Mouse (Mus musculus) ES-E14 (cell line): ENCODE measurements at regions not wholly inside any gene's neighbourhood (a gene's known extent, or its start where the extent isn't known, plus 50 kb on each side); places are given as distances from the start of the nearest gene placed in this dataset.

ENCODE experiments used
- DNase-seq: peaks from one replicate; pipeline ENCODE4 v3.0.0-alpha.2; 2013; ENCODE audit warnings: low read depth, low spot score
- H3K27ac ChIP-seq: 2 replicates; pipeline ENCODE4 v1.5.1; 2012; ENCODE audit warnings: low read depth, mild to moderate bottlenecking, low read length, moderate library complexity, mixed read lengths; ENCODE audit not compliant: poor library complexity, insufficient read depth, severe bottlenecking
- H3K36me3 ChIP-seq: 2 replicates; pipeline ENCODE4 v1.6.1; 2012; ENCODE audit warnings: mild to moderate bottlenecking, low read length, moderate library complexity, mixed read lengths; ENCODE audit not compliant: control insufficient read depth, poor library complexity, insufficient read depth, severe bottlenecking
- H3K4me1 ChIP-seq, 2 experiments: fragments of 150-350 bp in 1 of 2; sonication (generic) in 1 of 2; 2 replicates each; pipeline ENCODE4 v1.6.1; 2012; ENCODE audit warnings: low read length in 2 of 2, mild to moderate bottlenecking in 1 of 2, mixed read lengths in 1 of 2; ENCODE audit not compliant: control insufficient read depth in 2 of 2, insufficient read depth in 2 of 2, poor library complexity in 1 of 2
- H3K4me3 ChIP-seq, 2 experiments: fragments of 150-350 bp in 1 of 2; sonication (generic) in 1 of 2; 2 replicates each; pipeline ENCODE4 v1.5.1; 2012; ENCODE audit warnings: low read length in 2 of 2, low read depth in 1 of 2, mild to moderate bottlenecking in 1 of 2, mixed read lengths in 1 of 2; ENCODE audit not compliant: insufficient read depth in 1 of 2, poor library complexity in 1 of 2, severe bottlenecking in 1 of 2
- H3K9ac ChIP-seq: 2 replicates; pipeline ENCODE4 v1.6.1; 2012; ENCODE audit warnings: low read depth, mild to moderate bottlenecking, low read length, mixed read lengths; ENCODE audit not compliant: poor library complexity, insufficient read depth, severe bottlenecking
- H3K9me3 ChIP-seq: fragments of 150-350 bp; sonication (generic); 2 replicates; pipeline ENCODE4 v1.6.1; 2012; ENCODE audit warnings: low read depth, mild to moderate bottlenecking, low read length; ENCODE audit not compliant: control insufficient read depth, insufficient read depth
- CHD2 ChIP-seq: IDR thresholded peaks from 2 replicates; pipeline ENCODE4 v1.6.1; 2014; ENCODE audit warnings: mild to moderate bottlenecking, low read depth, low read length, inconsistent platforms
- HCFC1 ChIP-seq: IDR thresholded peaks from 2 replicates; pipeline ENCODE4 v1.6.1; 2012; ENCODE audit warnings: low read length, inconsistent platforms, borderline replicate concordance; ENCODE audit not compliant: insufficient read depth
- MAFK ChIP-seq: IDR thresholded peaks from 2 replicates; pipeline ENCODE4 v1.6.1; 2014; ENCODE audit warnings: mild to moderate bottlenecking, low read depth, low read length, inconsistent platforms; ENCODE audit not compliant: insufficient read depth
- ZC3H11A ChIP-seq: IDR thresholded peaks from 2 replicates; pipeline ENCODE4 v1.6.1; 2012; ENCODE audit warnings: low read depth, mild to moderate bottlenecking, inconsistent platforms, low read length, borderline replicate concordance
- ZNF384 ChIP-seq: IDR thresholded peaks from 2 replicates; pipeline ENCODE4 v1.6.1; 2012; ENCODE audit warnings: low read depth, low read length, inconsistent platforms
- in situ Hi-C, 2 experiments: fragments of 600-800 bp; cut with MboI; formaldehyde crosslinking; loops; one replicate each; pipeline ENCODE4 v1.15.1; 2025; ENCODE audit warnings: low sequenced_read_pairs in 2 of 2, inconsistent platforms in 1 of 2; ENCODE audit not compliant: unreplicated experiment in 2 of 2

DNA sequence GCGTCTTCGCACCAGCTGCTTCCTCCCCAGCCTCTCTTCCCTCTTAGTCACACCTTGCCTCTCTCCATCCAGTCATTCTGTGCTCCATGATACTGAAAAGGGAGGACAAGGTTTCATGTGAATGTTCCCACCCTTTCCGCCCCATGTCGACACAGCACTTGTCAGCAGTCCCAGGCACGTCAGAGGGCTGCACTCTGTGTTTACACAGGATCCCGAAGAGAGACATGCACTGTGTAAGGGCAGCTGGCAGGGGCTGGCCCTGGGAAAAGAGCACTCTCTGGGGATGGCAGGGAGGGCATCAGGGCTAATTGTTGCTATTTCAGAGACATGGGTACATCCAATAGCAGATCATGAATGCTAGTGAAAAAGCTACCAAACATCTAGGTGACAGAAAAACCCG, 77.0 kb upstream of the Wdr11 start:
- H3K36me3 ChIP-seq: no peaks in the 10 kb centered on the region

DNA sequence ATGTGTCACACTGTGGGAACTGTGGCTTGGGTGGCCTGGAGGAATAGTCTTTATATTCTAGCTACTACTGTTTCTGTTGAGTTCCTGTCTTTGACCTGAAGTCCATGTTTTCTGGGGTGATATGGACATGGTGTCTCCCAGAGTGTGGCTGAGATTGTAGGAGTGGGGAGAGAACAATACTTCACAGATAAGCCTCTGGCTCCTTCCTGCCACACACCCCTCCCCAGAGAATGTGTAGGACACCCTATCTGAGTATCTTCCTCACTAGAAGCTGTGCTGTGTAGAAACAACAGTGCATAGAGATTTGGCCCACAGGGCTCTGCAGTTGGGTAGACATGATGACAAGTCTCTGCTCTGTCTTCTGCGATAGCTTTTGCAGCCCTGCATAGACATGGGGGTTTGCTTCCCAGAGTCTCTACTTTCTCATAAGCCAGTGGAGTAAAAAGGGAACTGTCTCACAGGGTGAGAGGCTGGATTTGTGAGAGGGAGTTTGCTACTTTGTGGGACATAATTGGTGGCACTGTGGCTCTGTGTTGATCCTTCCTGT, 67.2 kb upstream of the Wdr11 start:
- Histone ChIP-seq H3K4me1 (no peaks in the 10 kb centered on the region), H3K4me3 (no peak overlapping the region), H3K27ac (no peak overlapping the region), H3K9ac (no peak overlapping the region), H3K9me3 (no peaks in the 10 kb centered on the region), H3K36me3 (no peaks in the 10 kb centered on the region)
- TF ChIP-seq ZNF384: no peak
- TF ChIP-seq ZC3H11A: no peak
- no peak for TF ChIP-seq CHD2
- no peak for TF ChIP-seq HCFC1
- TF ChIP-seq MAFK: no peak
- DNase-seq: no peak
- in situ Hi-C loops: no loop called here

More for the DNA sequence above, 77.0 kb upstream of the Wdr11 start:
- Histone ChIP-seq H3K4me1 (no peaks in the 10 kb centered on the region), H3K9me3 (no peaks in the 10 kb centered on the region), H3K9ac (no peak overlapping the region), H3K27ac (no peak overlapping the region), H3K4me3 (no peak overlapping the region)
- in situ Hi-C loops: no loop called here
- DNase-seq: no peak
- TF ChIP-seq MAFK (no peak), HCFC1 (no peak), ZC3H11A (no peak)

DNA sequence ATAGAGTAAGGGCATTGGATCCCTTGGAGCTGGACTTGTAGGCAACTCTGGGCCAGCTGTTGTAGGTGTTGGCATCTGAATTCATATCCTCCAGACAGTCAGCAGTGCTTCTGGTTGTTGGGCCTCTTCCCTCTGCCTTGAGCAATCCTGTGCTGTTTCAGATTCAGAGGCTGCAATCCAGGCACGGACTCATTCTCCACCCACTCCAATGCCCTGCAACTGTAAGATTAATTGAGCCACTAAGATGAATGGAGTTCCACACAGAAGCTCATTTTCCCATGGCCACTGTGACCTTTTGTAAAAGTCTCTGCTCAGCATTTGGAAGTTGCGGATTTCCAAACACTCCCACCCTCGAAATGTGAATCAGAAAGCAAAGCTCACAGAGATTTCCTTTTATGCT, 65.7 kb upstream of the Wdr11 start:
- Histone ChIP-seq H3K4me3 (no peak overlapping the region), H3K9me3 (no peaks in the 10 kb centered on the region), H3K27ac (no peak overlapping the region), H3K36me3 (no peaks in the 10 kb centered on the region), H3K4me1 (no peaks in the 10 kb centered on the region), H3K9ac (no peak overlapping the region)
- TF ChIP-seq ZNF384 (no peak), MAFK (no peak), CHD2 (no peak)
- DNase-seq: no peak
- in situ Hi-C loops: no loop called here

DNA sequence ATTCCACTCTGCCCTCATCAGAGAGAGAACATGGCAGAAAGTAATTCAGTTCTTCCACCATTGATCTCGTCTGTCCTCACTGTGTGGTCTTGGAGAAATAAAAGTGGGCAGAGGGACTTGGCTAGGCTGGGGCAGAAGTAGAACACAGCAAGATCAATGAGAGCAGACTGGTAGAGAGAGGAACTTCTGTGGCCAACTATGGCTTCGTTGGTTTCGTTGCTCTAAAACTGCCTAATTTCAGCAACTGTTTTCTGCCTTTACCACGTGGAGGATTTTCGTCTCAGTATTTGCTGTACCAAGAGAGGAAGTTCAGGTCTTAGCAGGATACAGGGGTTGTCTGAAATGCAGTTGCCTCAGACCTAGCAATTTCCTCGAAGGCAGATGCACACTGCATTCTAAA, 63.4 kb upstream of the Wdr11 start:
- DNase-seq: no peak
- Histone ChIP-seq H3K9ac (no peak overlapping the region), H3K27ac (no peak overlapping the region), H3K4me3 (no peak overlapping the region), H3K4me1 (no peaks in the 10 kb centered on the region), H3K9me3 (no peaks in the 10 kb centered on the region), H3K36me3 (no peaks in the 10 kb centered on the region)
- no peak for TF ChIP-seq ZNF384
- no peak for TF ChIP-seq HCFC1
- TF ChIP-seq MAFK: no peak
- no peak for TF ChIP-seq CHD2
- TF ChIP-seq ZC3H11A: no peak
- in situ Hi-C loops: no loop called here

DNA sequence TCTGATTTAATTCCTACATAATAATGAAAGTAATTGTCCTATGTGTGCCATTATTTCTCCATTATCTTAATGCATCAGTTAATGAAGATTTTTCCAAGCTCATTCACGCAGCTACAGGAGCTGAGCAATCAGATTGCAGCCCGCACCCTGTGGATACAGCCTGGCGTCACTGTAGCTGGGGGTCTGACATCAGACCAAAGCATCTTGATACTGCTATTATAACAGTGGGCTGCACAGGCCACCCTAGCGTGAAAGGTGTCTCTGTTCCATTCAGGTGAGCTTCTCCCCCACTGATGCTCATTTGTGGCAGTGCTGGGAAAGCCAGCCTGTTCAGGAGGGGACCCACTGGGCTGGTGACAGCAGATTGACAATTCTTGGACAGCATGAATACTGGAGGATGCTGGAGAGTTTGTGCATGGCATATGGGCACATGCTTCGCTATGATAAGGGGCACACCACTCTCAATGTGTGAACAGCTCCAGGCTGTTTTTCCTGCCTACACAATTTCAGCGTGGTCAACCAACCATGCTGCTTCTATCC, 58.2 kb upstream of the Wdr11 start:
- Histone ChIP-seq H3K9me3 (no peaks in the 10 kb centered on the region), H3K9ac (no peak overlapping the region), H3K4me3 (no peak overlapping the region), H3K36me3 (no peaks in the 10 kb centered on the region), H3K27ac (no peak overlapping the region), H3K4me1 (no peaks in the 10 kb centered on the region)
- no peak for TF ChIP-seq ZNF384
- no peak for TF ChIP-seq CHD2
- no peak for TF ChIP-seq MAFK
- no peak for TF ChIP-seq ZC3H11A
- no peak for TF ChIP-seq HCFC1
- DNase-seq: no peak
- in situ Hi-C loops: no loop called here
